Mouse (Mus musculus): ENCODE results near the gene 1700024P04Rik.

- TF ChIP-seq MAX (IDR thresholded peaks at IDR 0.05; ENCODE audit: low read depth), result no peak
- TF ChIP-seq MYOG (IDR thresholded peaks at IDR 0.05; ENCODE audit: control insufficient read depth in 1 of 3, insufficient read depth in 1 of 3, insufficient read length in 2 of 3, low read depth in 2 of 3), result no peak
- TF ChIP-seq USF1 (IDR thresholded peaks at IDR 0.05; ENCODE audit: low read depth), result no peak
- TF ChIP-seq MYOD1 (IDR thresholded peaks at IDR 0.05; ENCODE audit: control insufficient read depth in 1 of 3, insufficient read length in 2 of 3, low read depth in 2 of 3), result no peak
- no peak for TF ChIP-seq TCF12 (IDR thresholded peaks at IDR 0.05; ENCODE audit: insufficient read depth, poor library complexity, severe bottlenecking)
- no peak for TF ChIP-seq TCF3 (IDR thresholded peaks at IDR 0.05; ENCODE audit: insufficient read length, low read depth)
- no peak for TF ChIP-seq POLR2A (IDR thresholded peaks at IDR 0.05; ENCODE audit: insufficient read length, low read depth)
- no peak for TF ChIP-seq REST (IDR thresholded peaks at IDR 0.05; ENCODE audit: insufficient read depth, insufficient read length)
- TF ChIP-seq CEBPB (IDR thresholded peaks at IDR 0.05; ENCODE audit: insufficient read depth, poor library complexity, severe bottlenecking), result no peak
- TF ChIP-seq E2F4 (IDR thresholded peaks at IDR 0.05; ENCODE audit: insufficient read depth), result no peak
Observed at GRCm38 (mm10) chr13:99031223-99032216, 47.2 kb upstream of the 1700024P04Rik start.
